Mouse (Mus musculus) bone marrow, adult 2 months (tissue): ENCODE results near the gene Id2.

Experiments
- CTCF ChIP-seq: fragments of 200-500 bp; IDR thresholded peaks from 2 replicates; pipeline ENCODE4 v1.5.1; 2011; ENCODE audit warnings: low read length, control low read depth; ENCODE audit not compliant: control insufficient read depth, insufficient read depth
- POLR2A ChIP-seq: fragments of 200-500 bp; IDR thresholded peaks from 2 replicates; pipeline ENCODE4 v1.6.1; 2011; ENCODE audit warnings: low read depth, mild to moderate bottlenecking, control low read depth, low read length, borderline replicate concordance; ENCODE audit not compliant: control insufficient read depth

DNA sequence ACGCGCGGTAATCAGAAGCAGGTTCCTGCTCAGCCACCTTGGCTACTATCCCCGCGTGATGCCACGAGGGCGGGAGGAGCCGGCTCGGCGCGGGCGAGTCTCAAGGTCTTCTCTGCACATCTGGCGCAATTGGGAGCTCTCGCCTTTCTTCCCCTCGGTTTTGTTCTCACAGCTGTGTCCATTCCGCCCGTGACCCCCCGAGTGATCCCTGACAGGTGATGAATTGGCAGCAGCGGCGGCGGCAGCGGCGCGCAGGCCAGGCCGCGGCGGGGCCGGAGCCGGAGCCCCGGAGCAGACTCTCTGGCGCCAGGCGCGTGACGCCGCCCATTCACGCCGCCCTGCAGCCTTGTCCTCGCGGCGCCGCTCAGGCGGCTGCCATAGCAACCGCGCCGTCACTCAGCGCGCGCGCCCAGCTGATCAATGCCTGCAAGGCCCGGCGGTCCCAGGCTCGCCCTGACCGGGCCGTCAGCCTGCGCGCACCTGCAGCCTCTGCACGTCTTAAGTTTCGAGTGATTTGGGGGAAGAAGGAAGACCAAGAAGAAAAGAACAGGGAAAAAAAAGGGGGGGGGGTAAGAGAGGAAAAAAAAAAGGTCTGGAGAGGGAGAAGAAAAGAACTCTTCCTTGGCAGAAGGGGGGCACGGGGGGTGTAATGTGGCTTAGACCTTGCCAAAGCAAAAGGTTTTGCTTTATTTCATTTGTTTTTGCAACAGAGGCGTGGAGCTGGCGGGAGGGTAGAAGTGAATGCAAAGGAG, 1.8 kb upstream of the Id2 start:
- TF ChIP-seq POLR2A, result no peak
- TF ChIP-seq CTCF, result no peak
